Mouse (Mus musculus) CH12.LX (cell line): Measurements from ENCODE around the gene Apba2. TPM values are rescaled to one million over a fixed set of nuclear protein-coding genes. Genes with fewer than 3 reads are reported as not detected.

Experiments
- DNase-seq: peaks from one replicate; pipeline ENCODE4 v3.0.0-alpha.2; 2013; ENCODE audit errors: extremely low read depth
- H3K27ac ChIP-seq: 2 replicates; pipeline ENCODE4 v1.5.1; 2012; ENCODE audit warnings: low read depth, mild to moderate bottlenecking, control low read depth, moderate library complexity; ENCODE audit not compliant: insufficient read depth
- H3K27me3 ChIP-seq: replicated peaks from 2 replicates; pipeline ENCODE3; 2012; ENCODE audit warnings: inconsistent platforms
- H3K36me3 ChIP-seq, 2 experiments: replicated peaks in 1 of 2; 2 replicates each; pipeline versions ENCODE3 to v1.6.1; 2012; ENCODE audit warnings: inconsistent platforms in 1 of 2, low read length in 1 of 2, mild to moderate bottlenecking in 1 of 2, mixed read lengths in 1 of 2, moderate library complexity in 1 of 2; ENCODE audit not compliant: control insufficient read depth in 1 of 2, insufficient read depth in 1 of 2
- H3K4me1 ChIP-seq, 2 experiments: 2 replicates each; pipeline ENCODE4 v1.6.1; 2012; ENCODE audit warnings: inconsistent platforms in 1 of 2, moderate library complexity in 1 of 2; ENCODE audit not compliant: insufficient read depth in 2 of 2, control insufficient read depth in 1 of 2
- H3K4me2 ChIP-seq: 2 replicates; pipeline ENCODE4 v1.6.1; 2012; ENCODE audit warnings: low read depth, mild to moderate bottlenecking, control low read depth; ENCODE audit not compliant: poor library complexity, insufficient read depth, severe bottlenecking
- H3K4me3 ChIP-seq, 3 experiments: fragments of 150-350 bp in 1 of 3; sonication (generic) in 1 of 3; replicated peaks in 1 of 3; 2 replicates each; pipeline versions ENCODE3 to v1.5.1; 2011 to 2012; ENCODE audit warnings: low read depth in 2 of 3, low read length in 2 of 3, mild to moderate bottlenecking in 2 of 3, moderate library complexity in 2 of 3, control low read depth in 1 of 3, improper control_type of control experiment in 1 of 3, inconsistent platforms in 1 of 3, mixed read lengths in 1 of 3; ENCODE audit not compliant: poor library complexity in 1 of 3
- H3K79me2 ChIP-seq: replicated peaks from 2 replicates; pipeline ENCODE4 v1.6.1; 2012; ENCODE audit warnings: mild to moderate bottlenecking, moderate library complexity; ENCODE audit not compliant: control insufficient read depth, poor library complexity, insufficient read depth, severe bottlenecking; ENCODE audit errors: extremely low read depth
- H3K9ac ChIP-seq: 2 replicates; pipeline ENCODE4 v1.6.1; 2012; ENCODE audit warnings: low read depth, mild to moderate bottlenecking, control low read depth, moderate library complexity; ENCODE audit not compliant: insufficient read depth
- H3K9me3 ChIP-seq: replicated peaks from 2 replicates; pipeline ENCODE3; 2012; ENCODE audit warnings: low read length, inconsistent platforms, mixed read lengths
- CHD2 ChIP-seq: IDR thresholded peaks from 2 replicates; pipeline ENCODE4 v1.6.1; 2011; ENCODE audit warnings: low read length, improper control_type of control experiment
- CTCF ChIP-seq, 2 experiments: IDR thresholded peaks in 1 of 2; conservative IDR thresholded peaks in 1 of 2; 2 replicates each; pipeline ENCODE4 v1.5.1; 2011 to 2012; ENCODE audit warnings: low read depth in 2 of 2, low read length in 2 of 2, improper control_type of control experiment in 1 of 2, inconsistent platforms in 1 of 2, mild to moderate bottlenecking in 1 of 2, moderate library complexity in 1 of 2
- EP300 ChIP-seq: IDR thresholded peaks from 2 replicates; pipeline ENCODE4 v1.6.1; 2011; ENCODE audit warnings: low read length, improper control_type of control experiment
- ETS1 ChIP-seq: conservative IDR thresholded peaks from 2 replicates; pipeline ENCODE4 v1.6.1; 2012; ENCODE audit warnings: low read depth, mild to moderate bottlenecking, inconsistent platforms, low read length, improper control_type of control experiment, moderate library complexity
- GABPA ChIP-seq: IDR thresholded peaks from 2 replicates; pipeline ENCODE4 v1.6.1; 2012; ENCODE audit warnings: low read depth, low read length, improper control_type of control experiment, inconsistent platforms; ENCODE audit not compliant: insufficient replicate concordance
- HCFC1 ChIP-seq: IDR thresholded peaks from 2 replicates; pipeline ENCODE4 v1.6.1; 2012; ENCODE audit warnings: low read depth, mild to moderate bottlenecking, inconsistent platforms, low read length, improper control_type of control experiment
- JUN ChIP-seq: IDR thresholded peaks from 2 replicates; pipeline ENCODE4 v1.6.1; 2011; ENCODE audit warnings: low read depth, mild to moderate bottlenecking, low read length, improper control_type of control experiment, moderate library complexity; ENCODE audit not compliant: insufficient read depth
- JUND ChIP-seq: conservative IDR thresholded peaks from 2 replicates; pipeline ENCODE4 v1.6.1; 2011; ENCODE audit warnings: low read depth, low read length, improper control_type of control experiment
- KAT2A ChIP-seq: IDR thresholded peaks from 2 replicates; pipeline ENCODE4 v1.6.1; 2012; ENCODE audit warnings: low read length, improper control_type of control experiment, inconsistent platforms; ENCODE audit not compliant: insufficient replicate concordance
- MAFK ChIP-seq: IDR thresholded peaks from 2 replicates; pipeline ENCODE4 v1.6.1; 2011; ENCODE audit warnings: low read length, improper control_type of control experiment; ENCODE audit not compliant: insufficient replicate concordance
- MAX ChIP-seq: IDR thresholded peaks from 2 replicates; pipeline ENCODE4 v1.6.1; 2011; ENCODE audit warnings: low read length, improper control_type of control experiment
- MAZ ChIP-seq: IDR thresholded peaks from 2 replicates; pipeline ENCODE4 v1.6.1; 2012; ENCODE audit warnings: low read depth, mild to moderate bottlenecking, inconsistent platforms, low read length, improper control_type of control experiment, moderate library complexity
- NELFE ChIP-seq: IDR thresholded peaks from 2 replicates; pipeline ENCODE4 v1.6.1; 2011; ENCODE audit warnings: low read depth, low read length, improper control_type of control experiment
- NRF1 ChIP-seq: IDR thresholded peaks from 2 replicates; pipeline ENCODE4 v1.6.1; 2014; ENCODE audit warnings: low read depth, mild to moderate bottlenecking, inconsistent platforms, low read length, improper control_type of control experiment, moderate library complexity
- PAX5 ChIP-seq: IDR thresholded peaks from 2 replicates; pipeline ENCODE4 v1.6.1; 2012; ENCODE audit warnings: low read length, inconsistent platforms, mixed read lengths
- POLR2A ChIP-seq: IDR thresholded peaks from 2 replicates; pipeline ENCODE4 v1.6.1; 2011; ENCODE audit warnings: low read depth, mild to moderate bottlenecking, improper control_type of control experiment, low read length
- POLR2AphosphoS2 ChIP-seq: IDR thresholded peaks from 2 replicates; pipeline ENCODE4 v1.6.1; 2011; ENCODE audit warnings: low read depth, low read length, improper control_type of control experiment
- TBP ChIP-seq: conservative IDR thresholded peaks from 2 replicates; pipeline ENCODE4 v1.6.1; 2011; ENCODE audit warnings: low read depth, low read length, improper control_type of control experiment
- UBTF ChIP-seq: IDR thresholded peaks from 2 replicates; pipeline ENCODE4 v1.6.1; 2012; ENCODE audit warnings: low read depth, mild to moderate bottlenecking, inconsistent platforms, low read length, improper control_type of control experiment, moderate library complexity
- USF2 ChIP-seq: conservative IDR thresholded peaks from 2 replicates; pipeline ENCODE4 v1.6.1; 2011; ENCODE audit warnings: low read depth, low read length, improper control_type of control experiment
- ZNF384 ChIP-seq: IDR thresholded peaks from 2 replicates; pipeline ENCODE4 v1.6.1; 2012; ENCODE audit warnings: low read depth, low read length, improper control_type of control experiment, inconsistent platforms
- dilution Hi-C: fragments of 300-500 bp; cut with MboI; formaldehyde crosslinking; loops from 2 replicates; pipeline ENCODE4 v1.14.3; 2020; ENCODE audit warnings: low sequenced_read_pairs; ENCODE audit not compliant: extremely low pct_unique_long_range_greater_than_20kb, extremely low pct_ligation_motif_present
- in situ Hi-C: fragments of 300-500 bp; cut with MboI; formaldehyde crosslinking; loops from 3 replicates; pipeline ENCODE4 v1.14.3; 2019; ENCODE audit warnings: low sequenced_read_pairs, low pct_ligation_motif_present, low pct_unique_long_range_greater_than_20kb, mixed read lengths
- polyA plus RNA-seq: library from polyadenylated mRNA; unstranded; fragments of >175 nt; gene quantifications from 2 replicates; pipeline ENCODE4 v1.2.1, GENCODE M21; 2012; ENCODE audit warnings: low read depth; ENCODE audit not compliant: insufficient read length
- total RNA-seq, 2 experiments: library from RNA; depleted of rRNA; stranded (reverse); fragments of 300-350 nt in 1 of 2; fragments of >200 nt in 1 of 2; gene quantifications; 2 replicates each; pipeline ENCODE4 v1.2.3; 2012 to 2014

Gene Apba2
- total and polyA plus RNA-seq, 3 experiments = 0.19 TPM; not detected in 2

GRCm38 (mm10) chr7:64696521-64697281 lies 195.2 kb downstream of the Apba2 start:
- H3K79me2 ChIP-seq = no peaks in the 10 kb centered on the region
- dilution Hi-C loops = no loop called here
- no peaks in the 10 kb centered on the region for H3K4me1 ChIP-seq
- peaks cover 63% of the 10 kb centered on the region for H3K27me3 ChIP-seq
- TF ChIP-seq MAX (no peak), POLR2AphosphoS2 (no peak), ZNF384 (no peak), KAT2A (no peak), JUN (no peak), GABPA (no peak), JUND (no peak), CTCF (conservative IDR thresholded peaks at IDR 0.05 in 1 of 2, IDR thresholded peaks at IDR 0.05 in 1 of 2; ENCODE audit: low read depth in 2 of 2, low read length in 2 of 2) (no peak), MAZ (no peak), NELFE (no peak), ETS1 (no peak), POLR2A (no peak), EP300 (no peak), MAFK (no peak), HCFC1 (no peak), NRF1 (no peak), PAX5 (no peak), UBTF (no peak), CHD2 (no peak)
- TF ChIP-seq, all 38 proteins: peak for 0
- no peak for DNase-seq
- Histone ChIP-seq H3K4me2 (no peak overlapping the region), H3K36me3 (no peaks in the 10 kb centered on the region), H3K9ac (no peak overlapping the region), H3K27ac (no peak overlapping the region), H3K4me3 (no peak overlapping the region), H3K9me3 (no peaks in the 10 kb centered on the region)
- in situ Hi-C loops = no loop called here

DNA sequence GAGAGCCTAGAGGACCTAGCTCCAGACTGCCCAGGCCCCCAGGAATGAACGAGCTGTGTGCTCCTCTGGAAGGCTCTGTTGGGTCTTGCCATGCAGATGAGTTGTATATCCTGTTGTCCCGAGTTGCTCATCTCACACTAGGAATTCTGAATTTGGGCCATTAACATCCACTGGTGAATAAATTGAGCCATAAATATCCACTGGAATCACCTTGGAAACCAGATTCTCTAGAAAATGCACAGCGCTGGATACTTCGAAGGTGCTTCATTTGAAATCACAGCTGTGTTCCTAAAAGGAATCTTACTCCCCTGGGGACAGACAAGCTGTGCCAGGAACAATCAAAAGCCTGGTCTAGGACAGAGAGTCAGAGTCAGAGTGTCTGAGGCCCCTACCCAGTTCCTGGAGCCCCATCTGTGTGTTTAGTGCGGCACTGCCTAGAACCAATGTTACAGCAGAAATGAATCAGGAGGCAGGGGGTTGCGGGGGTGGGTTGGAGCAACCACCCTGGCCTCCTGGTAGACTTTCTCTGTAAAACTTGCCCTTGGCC lies 196.4 kb downstream of the Apba2 start:
- H3K27me3 ChIP-seq = peaks cover 70% of the 10 kb centered on the region
- no peaks in the 10 kb centered on the region for H3K79me2 ChIP-seq
- dilution Hi-C loops = no loop called here
- no peaks in the 10 kb centered on the region for H3K4me1 ChIP-seq
- no peaks in the 10 kb centered on the region for H3K36me3 ChIP-seq
- TF ChIP-seq TBP (no peak), USF2 (no peak), JUND (no peak), UBTF (no peak)
- TF ChIP-seq, all 38 proteins: peak for 0
- Histone ChIP-seq H3K9ac (no peak overlapping the region), H3K9me3 (no peaks in the 10 kb centered on the region), H3K27ac (no peak overlapping the region), H3K4me3 (no peak overlapping the region), H3K4me2 (no peak overlapping the region)
- no peak for DNase-seq
- in situ Hi-C loops = no loop called here
